Mouse (Mus musculus) midbrain, embryonic 10.5 days (tissue): ENCODE measurements around the gene Slc5a5. TPM values are rescaled to one million over a fixed set of nuclear protein-coding genes. Genes with fewer than 3 reads are reported as not detected.
A peak's percentile ranks its signal among the peaks of the same experiment; 100 is the strongest.
"Not testable (repeated sequence)": the region's sequence is repeated elsewhere in the genome, so short reads cannot be mapped to it uniquely, and the experiment has no call there.

Experiments
- DNase-seq: peaks from one replicate; pipeline ENCODE4 v3.0.0-alpha.2; 2017; ENCODE audit warnings: low spot score
- H3K27ac ChIP-seq: fragments of 300-500 bp; sonication (generic); replicated peaks from 2 replicates; pipeline ENCODE4 v1.5.1; 2016; ENCODE audit warnings: mild to moderate bottlenecking
- H3K27me3 ChIP-seq: fragments of 300-500 bp; sonication (generic); 2 replicates; pipeline ENCODE4 v1.6.1; 2016; ENCODE audit warnings: low read depth, mild to moderate bottlenecking; ENCODE audit not compliant: poor library complexity, severe bottlenecking
- H3K36me3 ChIP-seq: fragments of 300-500 bp; sonication (generic); 2 replicates; pipeline ENCODE4 v1.6.1; 2016; ENCODE audit warnings: mild to moderate bottlenecking, moderate library complexity
- H3K4me1 ChIP-seq: fragments of 300-500 bp; sonication (generic); 2 replicates; pipeline ENCODE4 v1.6.1; 2016
- H3K4me3 ChIP-seq: fragments of 300-500 bp; sonication (generic); 2 replicates; pipeline ENCODE4 v1.5.1; 2016; ENCODE audit warnings: mild to moderate bottlenecking, moderate library complexity
- H3K9me3 ChIP-seq: fragments of 300-500 bp; sonication (generic); replicated peaks from 2 replicates; pipeline ENCODE4 v1.6.1; 2016; ENCODE audit warnings: mild to moderate bottlenecking
- WGBS: fragments of 180-500 bp; shearing (Covaris S2); methylation state at CpG from one replicate; pipeline ENCODE4 v1.1.7; 2016; 5-methylcytosine and 5-hydroxymethylcytosine counted together
- polyA plus RNA-seq: library from polyadenylated mRNA; unstranded; fragments of >200 nt; fragmentation: Nextera tagmentation; extraction: Ambion mirVana; gene quantifications from 2 replicates; pipeline ENCODE4 v1.2.1, GENCODE M21; 2016

Gene Slc5a5
- polyA plus RNA-seq, 1 experiment from 2014 or later = 0.63 TPM

DNA sequence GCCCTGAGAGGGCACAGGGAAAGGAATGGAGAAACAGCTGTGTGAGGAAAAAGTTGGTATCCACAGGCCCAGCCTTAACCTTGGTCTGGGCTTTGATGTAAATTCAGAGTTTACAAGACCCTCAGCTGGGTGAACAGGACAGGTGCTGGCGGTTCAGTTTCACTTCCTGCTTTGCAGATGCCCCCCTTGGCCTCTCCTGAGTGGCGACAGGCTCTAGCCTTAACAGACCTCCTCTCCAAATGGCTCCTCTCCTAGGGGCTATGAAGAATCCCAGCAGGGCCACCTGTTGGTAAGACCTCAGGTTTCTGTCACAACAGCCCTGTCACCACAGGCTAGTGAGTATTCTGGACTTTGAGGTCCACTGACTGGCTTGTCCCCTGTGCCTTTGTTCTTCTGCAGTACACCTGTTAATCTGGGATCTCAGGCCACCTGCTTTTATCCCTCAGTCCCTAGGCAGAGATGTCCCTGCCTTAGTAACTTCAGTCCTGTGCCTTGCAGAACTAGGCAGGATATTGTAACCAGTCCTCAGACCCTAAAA is 6.2 kb upstream of the Slc5a5 start:
- WGBS = 66% methylated on average over 2 of the region's 2 CpGs
- peaks cover 27% of the 10 kb centered on the region for H3K36me3 ChIP-seq
- H3K9me3 ChIP-seq = no peaks in the 10 kb centered on the region
- peak overlapping the region; percentile 98 for H3K27ac ChIP-seq
- no peak for DNase-seq
- H3K27me3 ChIP-seq = peaks cover 27% of the 10 kb centered on the region
- peak overlapping the region; percentile 86 for H3K4me3 ChIP-seq
- H3K4me1 ChIP-seq = peaks cover 23% of the 10 kb centered on the region

DNA sequence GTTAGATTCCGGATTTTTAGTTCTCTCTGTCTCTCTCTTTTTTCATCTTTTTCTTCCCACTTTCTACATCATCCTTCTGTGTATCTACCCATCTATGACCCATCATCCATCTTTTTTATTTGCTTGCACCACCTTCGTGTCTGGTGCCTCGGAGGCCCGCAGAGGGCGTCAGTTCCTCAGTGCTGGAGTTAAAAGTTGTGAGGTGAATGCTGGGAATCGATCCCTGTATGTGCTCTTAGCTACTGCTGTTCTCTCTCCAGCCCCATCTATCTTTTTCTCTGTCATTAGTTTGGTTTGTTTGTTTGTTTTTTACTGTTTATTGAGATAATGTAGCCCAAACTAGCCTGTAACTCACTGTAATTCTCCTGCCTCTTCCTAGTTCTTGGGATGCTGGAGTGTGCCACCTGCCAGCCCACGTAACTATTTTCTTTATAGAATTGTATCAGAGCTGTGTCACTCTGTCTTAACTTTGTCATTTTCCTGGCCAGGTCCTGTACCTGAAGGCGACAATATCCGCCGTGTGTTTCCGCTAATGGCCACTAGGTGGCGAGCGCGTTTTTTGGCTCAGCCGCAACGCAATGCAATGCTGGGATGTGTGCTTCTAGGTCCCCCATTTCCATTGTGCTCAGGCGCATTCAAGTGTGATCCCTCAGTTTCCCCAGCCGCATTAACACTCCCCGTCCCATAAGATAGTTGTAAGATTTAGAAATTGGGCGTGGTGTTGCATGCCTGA is 5.3 kb upstream of the Slc5a5 start:
- Histone ChIP-seq H3K27me3 (peaks cover 28% of the 10 kb centered on the region), H3K36me3 (peaks cover 35% of the 10 kb centered on the region), H3K27ac (peak overlapping the region; percentile 98), H3K9me3 (no peaks in the 10 kb centered on the region), H3K4me1 (peaks cover 26% of the 10 kb centered on the region), H3K4me3 (peak overlapping the region; percentile 86)
- DNase-seq = peak; percentile 87
- under 1% methylated on average over 20 of the region's 20 CpGs for WGBS

DNA sequence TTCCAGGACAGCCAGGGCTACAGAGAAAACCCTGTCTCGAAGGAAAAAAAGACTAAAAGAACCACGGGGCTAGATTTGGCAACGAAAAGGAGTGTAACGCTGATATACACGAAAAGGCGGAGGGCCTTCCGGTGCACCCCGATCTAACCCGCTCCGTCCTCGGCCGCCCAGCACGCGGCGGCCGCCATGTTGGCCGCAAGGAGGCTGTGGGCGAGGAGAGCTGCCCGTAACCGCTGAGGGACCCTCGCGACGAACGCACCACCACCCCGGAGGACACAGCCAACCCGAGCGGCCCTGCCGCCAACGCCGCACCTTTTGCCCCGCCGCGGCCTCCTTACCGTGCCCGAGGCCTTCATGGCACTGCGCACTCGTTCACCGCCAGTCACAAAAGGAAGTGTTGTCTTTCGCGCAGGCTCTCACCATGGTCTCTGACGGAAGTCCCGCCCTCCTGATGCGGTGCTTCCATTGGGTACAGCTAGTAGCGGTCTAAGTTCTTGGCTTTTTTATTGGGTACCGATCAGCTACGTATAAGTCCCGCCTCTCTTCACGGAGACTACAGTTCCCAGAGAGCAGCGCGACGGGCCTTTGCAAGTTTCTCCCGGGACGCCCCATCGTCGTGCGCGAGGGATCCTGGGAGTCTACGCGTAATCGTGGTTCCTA is 4.6 kb upstream of the Slc5a5 start, which contains the start of gene Rpl18a:
Gene Rpl18a, minus strand, starts transcription at position 392 of the 660 bp plus-strand sequence.
- peak within 1 kb of the TSS; percentile 86 for H3K4me3 ChIP-seq
- peaks cover 35% of the 10 kb centered on the region for H3K36me3 ChIP-seq
- WGBS = under 1% methylated on average over 60 of the region's 60 CpGs
- H3K27me3 ChIP-seq = peaks cover 31% of the 10 kb centered on the region
- DNase-seq = peak; percentile 96
- H3K4me1 ChIP-seq = peaks cover 32% of the 10 kb centered on the region
- H3K9me3 ChIP-seq = no peaks in the 10 kb centered on the region
- H3K27ac ChIP-seq = peak within 1 kb of the TSS; percentile 98

DNA sequence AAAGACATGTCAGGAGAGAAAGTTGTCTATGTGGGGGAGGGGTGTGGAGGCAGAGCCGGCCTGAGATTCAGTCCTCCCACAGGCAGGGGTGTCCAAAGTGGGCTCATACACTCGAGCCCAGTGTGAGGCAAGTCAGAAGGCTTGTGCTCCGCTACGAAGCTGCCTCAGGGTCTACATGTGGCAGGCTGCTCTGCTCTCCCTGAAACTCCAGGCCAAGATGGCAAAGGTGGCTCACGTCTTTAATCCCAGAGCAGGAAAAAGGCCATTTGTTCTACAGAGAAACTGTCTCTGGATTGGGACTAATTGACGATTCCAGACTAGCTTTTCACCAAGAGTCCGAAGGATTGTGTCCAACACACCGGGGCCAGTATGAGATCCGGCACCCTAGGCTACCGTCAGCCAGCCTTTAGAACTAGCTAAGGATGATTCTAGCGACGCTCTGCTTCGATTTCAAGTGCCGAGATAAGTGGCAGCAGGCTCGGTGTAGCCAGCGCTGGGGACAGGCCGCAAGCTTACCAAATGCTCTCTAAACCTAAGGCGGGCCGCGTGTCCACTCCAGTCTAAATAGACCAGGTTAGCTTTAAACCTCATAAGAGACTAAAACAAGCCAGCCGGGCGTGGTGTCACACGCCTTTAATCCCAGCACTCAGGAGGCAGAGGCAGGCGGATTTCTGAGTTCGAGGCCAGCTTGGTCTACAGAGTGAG is 3.9 kb upstream of the Slc5a5 start:
- H3K9me3 ChIP-seq = no peaks in the 10 kb centered on the region
- peak overlapping the region; percentile 86 for H3K4me3 ChIP-seq
- H3K4me1 ChIP-seq = peaks cover 39% of the 10 kb centered on the region
- H3K27ac ChIP-seq = peak overlapping the region; percentile 98
- peaks cover 37% of the 10 kb centered on the region for H3K27me3 ChIP-seq
- 5% methylated on average over 25 of the region's 25 CpGs for WGBS
- DNase-seq = no peak
- H3K36me3 ChIP-seq = peaks cover 35% of the 10 kb centered on the region

DNA sequence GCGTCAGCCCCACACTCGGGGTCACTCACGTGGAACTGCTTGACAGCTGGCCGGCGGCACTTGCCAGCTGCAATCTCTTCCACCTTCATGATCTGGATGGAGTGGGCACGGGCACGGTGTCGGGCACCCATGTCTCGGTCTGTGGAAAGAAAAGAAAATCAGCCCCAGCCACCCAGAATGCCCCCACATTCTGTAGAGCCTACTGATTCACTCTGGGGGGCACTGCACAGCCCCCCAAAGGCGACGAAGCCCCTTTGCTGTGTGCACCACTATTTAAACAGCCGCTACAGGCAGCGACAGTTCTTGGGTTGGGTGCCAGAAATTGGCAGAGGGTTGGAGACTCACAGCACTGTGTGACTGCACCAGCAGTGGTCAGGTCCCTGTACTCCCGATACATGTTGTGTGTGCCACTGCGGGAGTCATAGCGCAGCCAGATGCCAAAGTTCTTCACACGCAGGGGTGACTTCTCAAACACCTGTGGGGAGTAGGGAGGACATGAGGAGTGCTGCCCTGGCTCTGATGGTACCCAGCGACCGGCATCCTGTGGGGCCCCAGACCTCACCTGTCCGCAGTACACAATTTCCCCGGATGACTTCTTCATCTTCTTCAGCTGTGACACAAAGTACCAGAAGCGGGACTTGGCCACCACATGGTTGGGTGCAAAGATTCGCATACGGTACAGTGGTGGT is 3.2 kb upstream of the Slc5a5 start:
- 84% methylated on average over 24 of the region's 24 CpGs for WGBS
- peak overlapping the region; percentile 86 for H3K4me3 ChIP-seq
- peaks cover 41% of the 10 kb centered on the region for H3K4me1 ChIP-seq
- not testable (repeated sequence) for H3K9me3 ChIP-seq, DNase-seq
- peak overlapping the region; percentile 98 for H3K27ac ChIP-seq
- peaks cover 45% of the 10 kb centered on the region for H3K27me3 ChIP-seq
- peaks cover 35% of the 10 kb centered on the region for H3K36me3 ChIP-seq

DNA sequence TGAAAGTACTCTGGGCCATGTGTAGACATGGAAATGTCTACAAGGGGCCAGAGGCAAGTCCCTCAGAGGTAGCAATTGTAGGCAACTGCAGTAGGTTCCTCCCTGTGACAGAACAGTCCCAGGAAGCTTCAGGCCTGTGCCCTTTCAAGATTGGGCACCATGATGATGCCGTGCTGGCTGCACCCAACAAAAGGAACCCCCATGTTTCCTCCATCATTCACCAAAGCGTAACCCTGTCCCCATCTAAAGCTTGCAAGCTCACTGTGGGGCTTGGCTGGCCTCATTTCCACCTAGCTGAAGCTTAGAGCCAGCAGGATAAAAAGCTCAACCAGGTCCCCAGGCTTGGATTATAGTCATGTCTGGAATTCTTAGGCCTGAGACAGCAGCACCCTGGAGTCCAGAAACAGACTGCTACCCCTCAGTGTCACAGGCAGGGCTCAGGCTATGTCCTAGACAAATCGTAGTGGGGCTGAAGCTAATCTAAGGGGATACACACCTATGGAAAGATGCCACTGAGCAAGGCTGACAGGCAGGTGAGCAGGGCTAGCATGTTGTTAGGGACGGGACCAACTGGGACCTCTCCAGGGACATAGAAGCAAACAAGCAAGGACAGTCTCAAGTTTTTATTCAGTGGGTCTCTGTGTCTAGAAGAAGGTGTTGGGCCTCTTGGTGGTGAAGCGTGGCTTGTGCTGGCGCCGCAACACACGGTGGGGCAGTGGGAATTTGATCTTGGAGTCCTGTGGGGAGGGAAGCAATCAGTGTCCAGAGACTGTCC is 2.4 kb upstream of the Slc5a5 start:
- H3K4me3 ChIP-seq = peak overlapping the region; percentile 86; the same call in 1 of the 2 replicates
- peaks cover 52% of the 10 kb centered on the region for H3K27me3 ChIP-seq
- no peaks in the 10 kb centered on the region for H3K9me3 ChIP-seq
- 91% methylated on average over 8 of the region's 8 CpGs for WGBS
- H3K4me1 ChIP-seq = peaks cover 41% of the 10 kb centered on the region
- H3K36me3 ChIP-seq = peaks cover 35% of the 10 kb centered on the region
- H3K27ac ChIP-seq = no peak overlapping the region; the same call in 1 of the 2 replicates
- no peak for DNase-seq

DNA sequence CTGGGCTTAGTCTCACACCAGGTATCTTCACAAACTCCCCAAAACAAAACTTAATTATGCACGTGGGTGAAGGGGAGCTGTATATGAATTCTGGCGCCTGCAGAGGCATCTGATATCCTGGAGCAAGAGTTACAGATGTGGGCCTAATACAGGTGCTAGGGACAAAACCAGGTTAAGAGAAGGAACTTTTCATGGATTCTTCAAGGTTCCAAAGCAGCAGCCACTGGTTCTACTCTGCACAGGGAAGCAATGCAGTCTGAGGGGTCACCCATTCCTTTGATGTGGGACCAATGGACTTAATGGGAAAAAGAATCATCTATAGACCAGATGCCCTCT is 1.8 kb upstream of the Slc5a5 start:
- no peak for DNase-seq
- Histone ChIP-seq H3K4me1 (peaks cover 41% of the 10 kb centered on the region), H3K36me3 (peaks cover 35% of the 10 kb centered on the region), H3K27me3 (peaks cover 58% of the 10 kb centered on the region), H3K4me3 (0 out of 2 replicates have a peak overlapping the region, but pooled peaks have one; percentile 46), H3K27ac (no peak overlapping the region), H3K9me3 (no peaks in the 10 kb centered on the region)
- WGBS = 69% methylated on average over 2 of the region's 2 CpGs

DNA sequence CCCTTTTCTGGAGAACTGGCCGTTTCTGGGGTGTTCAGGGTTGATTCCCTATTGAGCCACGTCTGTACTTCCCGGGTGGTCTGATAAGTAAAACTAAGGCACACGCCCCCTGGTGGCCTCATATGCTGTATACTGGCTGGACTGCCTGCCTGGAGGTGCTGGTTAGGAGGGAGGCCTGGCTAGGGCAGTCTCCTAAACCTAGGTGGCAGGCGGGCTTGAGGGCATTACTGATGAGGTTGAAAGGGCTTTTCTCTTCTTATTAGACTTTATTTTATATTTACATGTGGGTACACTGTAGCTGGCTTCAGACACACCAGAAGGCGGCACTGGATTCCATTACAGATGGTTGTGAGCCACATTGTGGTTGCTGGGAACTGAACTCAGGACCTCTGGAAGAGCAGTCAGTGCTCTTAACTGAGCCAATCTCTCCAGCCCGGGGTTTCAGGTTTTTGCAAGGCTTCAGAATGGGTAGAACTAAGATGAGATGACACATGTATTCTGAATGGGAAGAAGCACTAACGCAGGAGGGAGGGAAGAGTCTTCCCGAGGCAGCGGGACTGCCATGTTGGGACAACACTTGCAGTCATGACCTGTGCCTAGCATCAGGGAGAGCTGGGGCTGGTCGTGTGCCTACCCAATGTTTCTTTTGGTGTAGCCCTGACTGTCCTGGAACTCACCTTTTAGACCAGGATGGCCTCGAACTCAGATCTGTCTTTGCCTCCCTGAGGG is 1.3 kb upstream of the Slc5a5 start:
- Histone ChIP-seq H3K27me3 (peaks cover 64% of the 10 kb centered on the region), H3K4me3 (peak overlapping the region; percentile 46; the same call in 1 of the 2 replicates)
- 35% methylated on average over 12 of the region's 12 CpGs for WGBS

DNA sequence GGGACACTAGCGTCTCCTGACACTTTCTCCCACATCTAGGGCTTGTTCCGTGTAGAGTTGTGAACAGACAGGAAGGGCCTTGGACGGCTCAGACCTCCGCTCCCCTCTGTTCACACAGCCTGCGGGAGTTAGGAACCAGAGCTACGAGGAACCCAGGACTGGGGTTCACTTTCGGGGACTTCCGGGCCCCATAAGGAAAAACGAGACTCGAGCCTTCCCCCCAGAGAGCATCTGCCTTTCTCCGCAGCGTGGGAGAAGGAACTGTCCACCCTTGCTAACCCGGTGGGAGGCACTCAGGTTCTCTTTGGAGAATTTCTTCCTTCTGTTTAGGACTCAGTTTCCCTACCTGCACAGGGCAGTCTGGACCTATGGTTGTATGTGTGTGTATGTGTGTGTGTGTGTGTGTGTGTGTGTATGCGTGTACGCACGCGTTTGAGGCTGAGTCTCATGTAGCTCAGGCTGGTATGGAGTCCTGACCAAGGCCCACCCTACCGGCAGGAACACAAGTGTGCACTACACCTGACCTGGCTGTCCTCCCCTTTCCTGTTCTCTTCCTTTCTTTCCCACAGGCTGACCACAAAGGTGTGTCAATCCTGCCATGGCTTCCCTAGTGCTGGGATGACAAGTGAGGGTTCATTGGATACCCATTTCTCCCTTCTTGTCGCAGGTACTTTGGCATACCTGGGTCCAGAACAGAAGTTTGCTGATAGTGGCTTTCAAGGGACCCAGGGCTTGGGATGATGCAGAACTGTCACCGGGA is 519 bp upstream of the Slc5a5 start:
- Histone ChIP-seq H3K36me3 (peaks cover 35% of the 10 kb centered on the region), H3K4me3 (peak overlapping the region; percentile 46), H3K27ac (no peak overlapping the region), H3K4me1 (peaks cover 35% of the 10 kb centered on the region), H3K9me3 (no peaks in the 10 kb centered on the region), H3K27me3 (peaks cover 71% of the 10 kb centered on the region)
- WGBS = 30% methylated on average over 20 of the region's 20 CpGs
- DNase-seq = peak; percentile 54

More for the DNA sequence above, 1.3 kb upstream of the Slc5a5 start:
- Histone ChIP-seq H3K27ac (no peak overlapping the region), H3K4me1 (peaks cover 41% of the 10 kb centered on the region), H3K36me3 (peaks cover 35% of the 10 kb centered on the region), H3K9me3 (no peaks in the 10 kb centered on the region)
- DNase-seq = peak; percentile 88

DNA sequence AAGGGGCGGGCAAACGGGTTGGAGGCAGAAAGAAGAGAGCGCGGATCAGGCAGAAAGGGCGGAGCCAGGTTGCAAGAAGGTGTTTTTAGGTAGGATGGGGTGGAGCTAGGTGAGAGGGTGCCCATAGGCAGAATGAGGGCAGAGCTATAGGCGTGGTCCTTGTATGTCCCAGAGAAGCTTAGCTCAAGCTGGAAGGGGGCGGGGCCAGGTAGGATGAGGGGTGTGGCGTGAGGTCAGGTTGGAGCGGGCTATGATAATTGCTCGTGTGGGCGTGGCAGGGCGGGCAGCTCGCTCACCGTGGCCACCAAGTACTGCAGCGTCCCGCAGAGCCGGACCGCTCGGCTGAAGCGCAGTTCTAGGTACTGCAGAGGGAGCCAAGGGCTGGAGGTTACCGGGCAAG is 1.2 kb downstream of the Slc5a5 start:
- Histone ChIP-seq H3K4me1 (peaks cover 44% of the 10 kb centered on the region), H3K9me3 (no peaks in the 10 kb centered on the region), H3K4me3 (0 out of 2 replicates have a peak overlapping the region, but pooled peaks have one; percentile 9), H3K27ac (no peak overlapping the region), H3K36me3 (peaks cover 35% of the 10 kb centered on the region), H3K27me3 (peaks cover 77% of the 10 kb centered on the region)
- 4% methylated on average over 21 of the region's 21 CpGs for WGBS
- no peak for DNase-seq
